Mouse (Mus musculus): ENCODE data around the gene Cryl1. TPM values are rescaled to one million over a fixed set of nuclear protein-coding genes. Genes with fewer than 3 reads are reported as not detected.

The Cryl1 gene
- total RNA-seq, 2 experiments from 2014 or later, result 4.7 to 5.5 TPM

- TF ChIP-seq CTCF (IDR thresholded peaks at IDR 0.05), result no peak
- no peak for DNase-seq
- Histone ChIP-seq H3K4me3 (no peak overlapping the region), H3K27ac (no peak overlapping the region)
- intact Hi-C loops (cut with DNase I), result no loop called here
Observed at GRCm38 (mm10) chr14:57291399-57291942, 106.9 kb downstream of the Cryl1 start.

DNA sequence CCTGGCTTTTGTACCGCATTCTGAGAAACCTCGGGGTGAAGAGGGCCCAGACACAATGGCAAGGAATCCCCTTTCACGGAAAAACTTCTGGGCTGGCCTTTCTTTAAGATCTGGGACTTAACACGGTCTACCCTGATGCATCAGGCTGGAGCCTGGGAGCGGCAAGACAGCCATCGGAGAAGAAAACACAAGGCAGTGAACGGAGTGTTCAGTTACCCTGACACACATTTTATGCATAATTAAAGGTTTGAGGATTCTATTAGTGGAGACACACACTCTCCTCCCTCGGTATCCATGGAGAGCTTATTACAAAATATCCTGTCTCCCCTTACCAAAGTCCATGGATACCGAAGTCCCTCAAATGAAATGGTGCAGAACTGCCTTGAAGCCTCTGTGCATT, 109.2 kb downstream of the Cryl1 start:
- H3K4me3 ChIP-seq, result no peak overlapping the region
- TF ChIP-seq CTCF (IDR thresholded peaks at IDR 0.05), result no peak
- DNase-seq, result no peak
- intact Hi-C loops (cut with DNase I), result no loop called here
- H3K27ac ChIP-seq, result no peak overlapping the region

DNA sequence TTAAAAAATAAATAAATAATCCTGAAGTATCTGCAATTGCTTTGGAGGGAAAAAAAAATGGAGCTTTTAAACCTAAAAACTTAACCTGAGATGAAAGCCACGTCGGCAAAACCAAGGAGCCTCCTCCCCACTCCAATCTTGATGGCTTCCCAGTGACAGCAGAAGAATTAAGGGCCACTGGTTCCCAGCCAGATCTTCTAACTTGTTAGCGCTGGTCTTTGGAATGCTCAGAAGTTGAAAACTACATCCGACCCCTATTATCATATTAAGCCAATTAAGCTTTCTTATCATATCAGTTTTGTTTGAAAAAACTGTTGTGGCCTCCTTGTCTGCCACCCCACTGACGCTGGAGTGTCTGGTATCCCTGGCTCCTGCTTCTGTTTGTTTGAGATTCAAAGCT, 114.5 kb downstream of the Cryl1 start:
- no peak for TF ChIP-seq CTCF (IDR thresholded peaks at IDR 0.05)
- Histone ChIP-seq H3K4me3 (no peak overlapping the region), H3K27ac (no peak overlapping the region)
- no peak for DNase-seq
- intact Hi-C loops (cut with DNase I), result no loop called here

GRCm38 (mm10) chr14:57282591-57282990, 115.7 kb downstream of the Cryl1 start:
- Histone ChIP-seq H3K4me3 (no peak overlapping the region), H3K27ac (no peak overlapping the region)
- no peak for TF ChIP-seq CTCF (IDR thresholded peaks at IDR 0.05)
- intact Hi-C loops (cut with DNase I), result no loop called here
- no peak for DNase-seq

DNA sequence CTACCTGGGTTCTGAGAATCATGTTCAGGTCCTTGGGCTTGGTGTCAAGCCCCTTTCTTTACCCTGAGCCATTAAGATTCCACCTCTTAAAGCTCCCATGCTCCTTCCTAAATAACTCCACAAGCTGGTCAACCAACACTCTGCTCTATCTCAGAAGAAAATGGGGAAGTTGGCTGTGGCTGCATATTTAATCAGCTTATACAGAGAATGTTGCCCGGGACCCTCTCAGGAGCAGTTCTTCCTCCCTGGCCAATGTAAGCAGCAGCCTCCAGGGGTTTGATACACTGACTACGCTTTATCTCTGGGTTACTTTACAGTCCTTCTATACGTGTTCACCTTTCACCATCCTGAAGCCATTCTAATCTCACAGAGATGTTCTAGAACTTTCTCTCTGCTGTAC, 117.5 kb downstream of the Cryl1 start:
- Histone ChIP-seq H3K27ac (no peak overlapping the region), H3K4me3 (no peak overlapping the region)
- no peak for DNase-seq
- intact Hi-C loops (cut with DNase I), result no loop called here
- no peak for TF ChIP-seq CTCF (IDR thresholded peaks at IDR 0.05)

DNA sequence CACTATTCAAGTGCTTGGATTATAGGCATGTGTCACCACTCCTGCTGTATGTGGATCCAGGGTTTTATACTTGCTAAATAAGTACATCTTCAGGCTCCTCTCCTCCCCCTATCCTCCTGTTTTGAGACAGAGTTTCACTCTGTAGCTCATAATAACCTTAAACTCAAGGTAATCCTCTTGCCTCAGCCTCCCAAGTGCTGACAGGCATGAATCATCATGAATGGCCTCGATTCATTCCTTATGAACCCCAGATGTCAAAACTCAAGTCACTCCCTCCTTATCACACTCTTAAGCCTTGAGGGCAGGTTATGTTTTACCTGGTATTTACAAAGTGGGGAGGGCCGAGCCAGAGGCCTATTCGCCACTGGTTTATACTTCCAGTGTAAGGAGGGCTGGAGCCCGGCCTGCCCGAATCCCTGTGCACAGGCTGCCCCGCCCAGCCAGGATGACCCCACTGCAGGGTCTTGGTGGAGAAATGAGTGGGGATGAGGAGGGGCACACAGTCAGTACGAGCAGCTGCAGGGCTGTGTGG, 121.8 kb downstream of the Cryl1 start:
- TF ChIP-seq CTCF (IDR thresholded peaks at IDR 0.05), result no peak
- no peak for DNase-seq
- intact Hi-C loops (cut with DNase I), result no loop called here
- H3K27ac ChIP-seq, result no peak overlapping the region
- H3K4me3 ChIP-seq, result no peak overlapping the region

DNA sequence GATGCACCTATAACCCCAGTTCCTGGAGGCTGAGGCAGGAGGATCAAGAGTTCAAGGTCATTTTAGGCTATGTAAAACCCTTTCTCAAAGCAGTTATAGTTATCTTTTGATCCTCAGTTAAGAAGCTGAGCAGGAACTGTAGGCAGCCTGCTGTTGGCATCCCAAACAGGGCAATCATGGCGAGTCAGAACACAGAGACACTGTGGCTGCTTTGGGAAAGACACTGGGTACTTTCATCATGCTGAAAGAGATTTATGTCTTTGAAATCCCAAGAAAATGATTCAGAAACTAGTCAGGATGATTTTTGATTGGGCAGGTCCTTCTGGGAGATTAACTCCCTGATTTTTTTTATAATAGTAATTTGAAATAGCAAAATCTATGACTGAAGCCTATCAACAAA, 126.0 kb downstream of the Cryl1 start:
- no peak overlapping the region for H3K4me3 ChIP-seq
- H3K27ac ChIP-seq, result no peak overlapping the region
- no peak for TF ChIP-seq CTCF (IDR thresholded peaks at IDR 0.05)
- intact Hi-C loops (cut with DNase I), result no loop called here
- DNase-seq, result no peak

DNA sequence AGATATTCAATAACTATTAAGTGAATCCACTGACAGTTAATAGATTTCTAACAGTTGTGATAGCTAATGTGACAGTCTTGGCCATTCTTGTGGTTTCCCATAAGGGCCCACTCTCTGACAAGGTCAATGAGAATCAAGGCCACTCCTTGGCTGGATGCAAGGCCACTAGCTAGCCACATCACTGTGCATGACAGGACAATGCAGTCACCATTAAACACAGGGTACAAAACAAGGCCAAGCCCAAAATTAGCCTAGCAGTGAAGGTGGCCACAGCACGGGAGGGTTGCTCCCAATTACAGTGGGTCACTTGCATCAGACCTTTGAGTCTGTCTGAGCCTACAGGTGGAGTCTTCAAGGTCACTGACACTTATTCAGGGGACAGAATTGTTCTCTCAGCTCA, 126.5 kb downstream of the Cryl1 start:
- Histone ChIP-seq H3K4me3 (no peak overlapping the region), H3K27ac (no peak overlapping the region)
- no peak for TF ChIP-seq CTCF (IDR thresholded peaks at IDR 0.05)
- no peak for DNase-seq
- intact Hi-C loops (cut with DNase I), result no loop called here

DNA sequence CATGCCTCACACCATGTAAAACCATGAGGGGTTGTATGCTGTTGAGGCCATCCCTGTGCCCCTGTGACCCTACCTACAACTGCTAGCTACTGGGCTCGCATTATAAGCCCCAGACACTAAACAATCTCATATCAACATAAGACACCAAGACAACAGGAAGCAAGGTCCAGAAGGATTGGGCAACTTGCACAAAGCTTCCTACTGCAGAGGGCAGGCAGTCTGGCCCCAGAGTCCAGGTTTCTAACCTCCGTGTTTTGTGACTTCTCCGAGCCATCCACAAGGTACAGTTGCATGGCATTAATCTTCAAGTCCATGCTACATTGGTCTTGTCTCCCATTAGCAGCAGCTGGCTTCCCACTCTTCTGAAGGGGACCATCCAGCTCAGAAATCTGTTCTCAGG, 129.4 kb downstream of the Cryl1 start:
- intact Hi-C loops (cut with DNase I), result no loop called here
- H3K4me3 ChIP-seq, result no peak overlapping the region
- H3K27ac ChIP-seq, result no peak overlapping the region
- TF ChIP-seq CTCF (IDR thresholded peaks at IDR 0.05), result no peak
- DNase-seq, result no peak

DNA sequence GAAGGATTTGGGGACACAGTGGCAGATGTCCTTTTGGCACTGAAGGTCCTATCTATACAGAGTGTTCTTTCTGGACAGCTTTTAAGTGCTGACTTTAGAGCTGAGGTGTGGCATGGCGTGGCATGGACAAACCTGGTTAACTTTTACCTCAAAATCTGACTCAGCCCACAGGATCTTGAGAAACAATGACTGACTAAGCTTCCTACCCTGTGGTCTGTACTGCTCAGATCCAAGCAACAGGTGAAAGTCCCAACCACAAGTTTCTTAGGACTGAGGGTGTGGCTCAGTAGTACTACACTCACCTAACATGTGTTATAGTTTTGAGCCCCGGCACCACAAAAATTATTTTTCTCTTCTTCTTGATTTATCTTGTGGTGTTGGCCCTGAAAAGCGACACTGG, 130.0 kb downstream of the Cryl1 start:
- intact Hi-C loops (cut with DNase I), result no loop called here
- no peak for DNase-seq
- no peak overlapping the region for H3K4me3 ChIP-seq
- no peak overlapping the region for H3K27ac ChIP-seq
- TF ChIP-seq CTCF (IDR thresholded peaks at IDR 0.05), result no peak

GRCm38 (mm10) chr14:57263943-57264342, 134.4 kb downstream of the Cryl1 start:
- DNase-seq, result no peak
- Histone ChIP-seq H3K27ac (no peak overlapping the region), H3K4me3 (no peak overlapping the region)
- intact Hi-C loops (cut with DNase I), result no loop called here
- no peak for TF ChIP-seq CTCF (IDR thresholded peaks at IDR 0.05)

DNA sequence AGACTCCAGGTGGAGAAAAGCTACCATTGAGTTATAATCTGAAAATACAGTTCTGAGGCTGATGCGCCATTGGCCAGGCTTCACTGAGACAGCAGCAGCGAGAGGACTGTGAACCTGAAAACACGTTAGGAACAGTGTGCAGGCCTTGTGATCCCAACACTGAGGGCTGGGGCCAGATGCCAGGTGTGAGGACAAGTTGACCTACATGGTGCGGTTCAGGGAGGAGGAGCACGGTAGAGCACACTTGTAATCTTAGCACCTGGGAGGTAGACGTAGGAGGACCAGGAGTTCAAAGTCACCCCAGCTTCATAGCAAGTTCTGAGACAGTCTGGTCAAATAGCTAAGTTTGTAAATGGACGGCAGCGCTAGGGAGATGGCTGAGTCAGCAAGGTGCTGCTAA, 139.0 kb downstream of the Cryl1 start:
- DNase-seq, result no peak
- Histone ChIP-seq H3K27ac (no peak overlapping the region), H3K4me3 (no peak overlapping the region)
- intact Hi-C loops (cut with DNase I), result no loop called here
- TF ChIP-seq CTCF (IDR thresholded peaks at IDR 0.05), result no peak

DNA sequence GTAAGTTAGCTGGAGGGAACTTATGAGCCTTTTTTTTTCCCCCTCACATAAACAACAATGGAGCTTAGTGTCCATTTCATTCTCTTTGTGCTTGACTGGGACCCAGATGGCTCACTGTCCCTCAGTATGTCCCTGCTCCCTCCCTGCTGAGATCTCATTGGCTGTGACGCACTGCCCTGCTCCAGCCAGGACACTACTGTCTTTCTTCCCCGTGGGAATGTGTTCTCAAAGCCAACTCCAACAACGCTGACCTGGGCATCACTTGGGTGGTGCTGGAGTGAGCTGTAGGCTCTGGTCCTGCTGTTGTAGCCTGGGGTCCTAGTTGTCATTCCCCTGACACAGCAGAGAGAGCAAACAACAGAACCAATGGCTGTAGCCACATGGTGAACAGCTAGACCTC, 149.7 kb downstream of the Cryl1 start:
- Histone ChIP-seq H3K4me3 (no peak overlapping the region), H3K27ac (no peak overlapping the region)
- intact Hi-C loops (cut with DNase I), result no loop called here
- no peak for TF ChIP-seq CTCF (IDR thresholded peaks at IDR 0.05)
- DNase-seq, result no peak

- no peak for DNase-seq
- Histone ChIP-seq H3K4me3 (no peak overlapping the region), H3K27ac (no peak overlapping the region)
- intact Hi-C loops (cut with DNase I), result no loop called here
- no peak for TF ChIP-seq CTCF (IDR thresholded peaks at IDR 0.05)
Observed at GRCm38 (mm10) chr14:57246575-57246974, 151.8 kb downstream of the Cryl1 start.

Measured in gastrocnemius, adult 2 months (tissue).